Mouse (Mus musculus) midbrain, embryonic 11.5 days (tissue): ENCODE measurements at regions not wholly inside any gene's neighbourhood (a gene's known extent, or its start where the extent isn't known, plus 50 kb on each side); places are given as distances from the start of the nearest gene placed in this dataset.

Experiments used
- ATAC-seq: fragments of 200-750 bp; cut with Nextera tagmentation; 2 replicates; pipeline ENCODE4 v1.8.0; 2017; ENCODE audit warnings: moderate TSS enrichment, moderate library complexity; ENCODE audit not compliant: low FRiP score
- DNase-seq: peaks from one replicate; pipeline ENCODE4 v3.0.0; 2015; ENCODE audit warnings: low spot score; ENCODE audit errors: missing footprints
- H3K27ac ChIP-seq: fragments of 300-500 bp; sonication (generic); 2 replicates; pipeline ENCODE4 v1.5.1; 2014; ENCODE audit warnings: low read depth, low read length
- H3K27me3 ChIP-seq: fragments of 300-500 bp; sonication (generic); 2 replicates; pipeline ENCODE4 v1.6.1; 2014; ENCODE audit warnings: mild to moderate bottlenecking, low read length, moderate library complexity, mixed read lengths; ENCODE audit not compliant: control insufficient read depth, insufficient read depth
- H3K36me3 ChIP-seq: fragments of 300-500 bp; sonication (generic); 2 replicates; pipeline ENCODE4 v1.6.1; 2014; ENCODE audit warnings: mild to moderate bottlenecking, low read length, moderate library complexity, mixed read lengths; ENCODE audit not compliant: control insufficient read depth, insufficient read depth
- H3K4me1 ChIP-seq: fragments of 300-500 bp; sonication (generic); 2 replicates; pipeline ENCODE4 v1.6.1; 2014; ENCODE audit warnings: low read length; ENCODE audit not compliant: control insufficient read depth, insufficient read depth
- H3K4me2 ChIP-seq: fragments of 300-500 bp; sonication (generic); 2 replicates; pipeline ENCODE4 v1.6.1; 2014; ENCODE audit warnings: mild to moderate bottlenecking, moderate library complexity
- H3K4me3 ChIP-seq: fragments of 300-500 bp; sonication (generic); 2 replicates; pipeline ENCODE4 v1.5.1; 2014; ENCODE audit warnings: low read depth, low read length
- H3K9ac ChIP-seq: fragments of 300-500 bp; sonication (generic); 2 replicates; pipeline ENCODE4 v1.6.1; 2014; ENCODE audit warnings: low read length
- H3K9me3 ChIP-seq: fragments of 300-500 bp; sonication (generic); 2 replicates; pipeline ENCODE4 v1.6.1; 2016; ENCODE audit warnings: low read length; ENCODE audit not compliant: control insufficient read depth
- WGBS: fragments of 180-500 bp; shearing (Covaris S2); extraction: QIAGEN DNeasy Blood & Tissue Kit; methylation state at CpG from one replicate; pipeline ENCODE4 v1.1.7; 2014; 5-methylcytosine and 5-hydroxymethylcytosine counted together

- H3K4me1 ChIP-seq, result no peaks in the 10 kb centered on the region
- DNase-seq (no peak), ATAC-seq (no peak)
- no peak overlapping the region for H3K4me2 ChIP-seq
- H3K36me3 ChIP-seq, result no peaks in the 10 kb centered on the region
- no peak overlapping the region for H3K9ac ChIP-seq
- no peak overlapping the region for H3K4me3 ChIP-seq
- H3K27me3 ChIP-seq, result no peaks in the 10 kb centered on the region
- WGBS, result 79% methylated on average over 2 of the region's 2 CpGs
- no peak overlapping the region for H3K27ac ChIP-seq
- no peaks in the 10 kb centered on the region for H3K9me3 ChIP-seq
These were observed 629.6 kb upstream of the Adgra3 start for GRCm38 (mm10) chr5:50688362-50688761.

GRCm38 (mm10) chr5:50683966-50684365 lies 625.2 kb upstream of the Adgra3 start:
- no peaks in the 10 kb centered on the region for H3K4me1 ChIP-seq
- ATAC-seq (no peak), DNase-seq (no peak)
- H3K36me3 ChIP-seq, result no peaks in the 10 kb centered on the region
- no peak overlapping the region for H3K9ac ChIP-seq
- no peaks in the 10 kb centered on the region for H3K27me3 ChIP-seq
- no peak overlapping the region for H3K4me2 ChIP-seq
- 86% methylated on average over 5 of the region's 5 CpGs for WGBS
- H3K4me3 ChIP-seq, result no peak overlapping the region
- H3K27ac ChIP-seq, result no peak overlapping the region
- H3K9me3 ChIP-seq, result no peaks in the 10 kb centered on the region

GRCm38 (mm10) chr5:50636539-50636938 lies 577.7 kb upstream of the Adgra3 start:
- H3K4me2 ChIP-seq, result no peak overlapping the region
- H3K9me3 ChIP-seq, result no peaks in the 10 kb centered on the region
- ATAC-seq (no peak), DNase-seq (no peak)
- no peak overlapping the region for H3K4me3 ChIP-seq
- H3K36me3 ChIP-seq, result no peaks in the 10 kb centered on the region
- no peaks in the 10 kb centered on the region for H3K27me3 ChIP-seq
- H3K9ac ChIP-seq, result no peak overlapping the region
- H3K27ac ChIP-seq, result no peak overlapping the region
- no peaks in the 10 kb centered on the region for H3K4me1 ChIP-seq

GRCm38 (mm10) chr5:50626648-50627047 lies 567.8 kb upstream of the Adgra3 start:
- Histone ChIP-seq H3K27me3 (no peaks in the 10 kb centered on the region), H3K9ac (no peak overlapping the region), H3K9me3 (no peaks in the 10 kb centered on the region), H3K4me3 (no peak overlapping the region), H3K36me3 (no peaks in the 10 kb centered on the region), H3K27ac (no peak overlapping the region), H3K4me1 (peaks cover 3% of the 10 kb centered on the region; the same call in 1 of the 2 replicates), H3K4me2 (no peak overlapping the region)
- peak; percentile 70; the same call in 1 of the 2 replicates for ATAC-seq
- WGBS, result 72% methylated on average over 6 of the region's 6 CpGs
- DNase-seq, result no peak

- Histone ChIP-seq H3K9ac (no peak overlapping the region), H3K27me3 (no peaks in the 10 kb centered on the region), H3K4me2 (no peak overlapping the region), H3K9me3 (no peaks in the 10 kb centered on the region), H3K36me3 (no peaks in the 10 kb centered on the region), H3K4me1 (peaks cover 3% of the 10 kb centered on the region; the same call in 1 of the 2 replicates), H3K4me3 (no peak overlapping the region), H3K27ac (no peak overlapping the region)
- DNase-seq (no peak), ATAC-seq (no peak)
These were observed 565.4 kb upstream of the Adgra3 start for GRCm38 (mm10) chr5:50624206-50624605.
